Mouse (Mus musculus) bone marrow, adult 2 months (tissue): ENCODE data around the gene Fam8a1. TPM values are rescaled to one million over a fixed set of nuclear protein-coding genes. Genes with fewer than 3 reads are reported as not detected.

ENCODE experiments used
- H3K27ac ChIP-seq: fragments of 200-500 bp; 2 replicates; pipeline ENCODE4 v1.5.1; 2012; ENCODE audit warnings: low read depth, mild to moderate bottlenecking, control low read depth, inconsistent platforms, low read length; ENCODE audit not compliant: control insufficient read depth, poor library complexity, insufficient read depth
- H3K4me1 ChIP-seq: fragments of 200-500 bp; 2 replicates; pipeline ENCODE4 v1.6.1; 2011; ENCODE audit warnings: low read length; ENCODE audit not compliant: control insufficient read depth, insufficient read depth
- H3K4me3 ChIP-seq: fragments of 200-500 bp; replicated peaks from 2 replicates; pipeline ENCODE3; 2011; ENCODE audit warnings: mild to moderate bottlenecking, low read depth, low read length, control low read depth; ENCODE audit not compliant: control insufficient read depth
- CTCF ChIP-seq: fragments of 200-500 bp; IDR thresholded peaks from 2 replicates; pipeline ENCODE4 v1.5.1; 2011; ENCODE audit warnings: low read length, control low read depth; ENCODE audit not compliant: control insufficient read depth, insufficient read depth
- POLR2A ChIP-seq: fragments of 200-500 bp; IDR thresholded peaks from 2 replicates; pipeline ENCODE4 v1.6.1; 2011; ENCODE audit warnings: low read depth, mild to moderate bottlenecking, control low read depth, low read length, borderline replicate concordance; ENCODE audit not compliant: control insufficient read depth
- WGBS: fragments of 180-500 bp; shearing (Covaris S2); methylation state at CpG from one replicate; pipeline ENCODE4 v1.1.7; 2018; 5-methylcytosine and 5-hydroxymethylcytosine counted together
- polyA plus RNA-seq: library from polyadenylated mRNA; stranded (reverse); fragments of >200 nt; gene quantifications from 2 replicates; pipeline ENCODE4 v1.2.4, GENCODE M21; 2011; ENCODE audit warnings: low replicate concordance; ENCODE audit not compliant: missing spikeins, insufficient read depth, insufficient read length

Fam8a1 gene
- polyA plus RNA-seq, 1 experiment = 7.4 TPM

DNA sequence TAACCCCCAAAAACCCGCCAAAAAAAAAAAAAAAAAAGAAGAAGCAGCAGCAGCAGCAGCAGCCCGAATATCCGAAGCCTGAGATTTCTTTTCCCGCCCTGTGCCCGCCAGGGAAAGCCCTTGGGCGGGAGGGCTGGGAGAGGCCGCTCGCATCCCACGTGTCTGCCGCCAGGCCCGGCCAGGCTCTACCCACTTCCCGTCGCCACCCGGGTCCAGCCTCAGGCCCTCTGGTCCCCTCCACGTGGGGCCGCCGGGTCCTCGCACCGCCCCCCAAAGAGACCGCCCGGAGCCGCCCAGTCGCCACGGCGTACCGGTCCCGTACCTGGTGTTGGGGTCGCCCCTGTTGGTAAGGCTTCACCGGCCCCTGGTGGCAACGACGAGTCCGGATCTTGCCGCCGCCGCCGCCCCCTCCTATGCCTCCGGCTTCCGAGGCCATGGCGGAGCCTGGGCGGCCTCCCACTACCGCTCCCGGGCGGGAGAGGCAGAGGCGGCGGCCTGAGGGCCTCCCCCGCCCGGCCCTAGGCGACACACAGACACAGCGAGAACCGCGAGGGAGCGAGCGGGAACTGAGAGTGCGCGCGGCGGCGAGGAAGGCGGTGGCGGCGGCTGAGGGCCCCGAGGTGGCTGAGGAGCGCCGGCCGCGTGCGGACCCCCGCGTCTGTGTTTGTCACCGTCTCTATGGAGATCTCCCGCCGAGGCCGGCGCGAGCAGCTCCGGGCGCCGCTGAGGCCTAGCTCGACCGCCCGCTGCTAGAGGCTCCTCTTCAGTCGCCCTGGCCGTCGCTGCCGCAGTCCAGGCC, 57.9 kb downstream of the Fam8a1 start:
- peak; percentile 3; the same call in 1 of the 2 replicates for TF ChIP-seq POLR2A
- TF ChIP-seq CTCF = no peak
- H3K27ac ChIP-seq = peak overlapping the region; percentile 95
- peak overlapping the region; percentile 93 for H3K4me3 ChIP-seq
- H3K4me1 ChIP-seq = peaks cover 1% of the 10 kb centered on the region; the same call in 1 of the 2 replicates
- under 1% methylated on average over 83 of the region's 85 CpGs for whole genome bisulfite sequencing

Other genes starting within 250 kb of the Fam8a1 start
- gene Cap2, start 167.7 kb upstream of the Fam8a1 start, polyA plus RNA-seq = 2.5 and 3.4 TPM in 2 replicates
- gene Nup153, start 58.4 kb downstream of the Fam8a1 start, polyA plus RNA-seq = 26.7 and 46.7 TPM in 2 replicates